Mouse (Mus musculus): ENCODE measurements around the gene Zfp536. TPM values are rescaled to one million over a fixed set of nuclear protein-coding genes. Genes with fewer than 3 reads are reported as not detected.
"Not testable (repeated sequence)": the region's sequence is repeated elsewhere in the genome, so short reads cannot be mapped to it uniquely, and the experiment has no call there.

The Zfp536 gene
- polyA plus RNA-seq, 1 experiment from 2014 or later = 31.5 TPM

DNA sequence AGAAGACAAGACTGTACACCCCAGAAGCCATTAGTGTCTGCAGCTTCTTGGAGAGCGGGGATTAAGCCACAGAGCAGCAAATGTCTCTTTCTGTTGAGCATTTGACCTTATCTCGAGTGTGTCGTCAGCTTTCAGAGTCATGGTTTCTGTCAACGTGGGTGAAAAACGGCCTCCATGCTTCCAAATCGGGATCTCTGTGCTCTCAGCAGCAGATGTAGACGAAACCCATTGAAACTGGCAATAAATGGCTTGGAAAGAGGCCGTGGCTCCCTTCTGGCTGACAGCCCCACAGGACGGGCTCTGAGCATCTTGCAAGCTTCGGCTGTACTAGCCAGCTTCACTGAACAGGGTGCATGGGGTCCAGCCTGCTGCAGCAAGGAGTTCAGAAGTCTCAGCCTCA, 159.1 kb downstream of the Zfp536 start:
- H3K4me3 ChIP-seq = no peak overlapping the region
- H3K27me3 ChIP-seq (ENCODE audit: poor library complexity, severe bottlenecking) = no peaks in the 10 kb centered on the region; the same call in 1 of the 2 replicates
- no peak overlapping the region for H3K27ac ChIP-seq
- H3K9me3 ChIP-seq = no peaks in the 10 kb centered on the region
- DNase-seq (ENCODE audit: extremely low spot score, low spot score) = no peak
- H3K36me3 ChIP-seq (replicated peaks) = no peaks in the 10 kb centered on the region; the same call in 1 of the 2 replicates
- WGBS = 87% methylated on average over 10 of the region's 10 CpGs
- peaks cover 32% of the 10 kb centered on the region for H3K4me1 ChIP-seq

DNA sequence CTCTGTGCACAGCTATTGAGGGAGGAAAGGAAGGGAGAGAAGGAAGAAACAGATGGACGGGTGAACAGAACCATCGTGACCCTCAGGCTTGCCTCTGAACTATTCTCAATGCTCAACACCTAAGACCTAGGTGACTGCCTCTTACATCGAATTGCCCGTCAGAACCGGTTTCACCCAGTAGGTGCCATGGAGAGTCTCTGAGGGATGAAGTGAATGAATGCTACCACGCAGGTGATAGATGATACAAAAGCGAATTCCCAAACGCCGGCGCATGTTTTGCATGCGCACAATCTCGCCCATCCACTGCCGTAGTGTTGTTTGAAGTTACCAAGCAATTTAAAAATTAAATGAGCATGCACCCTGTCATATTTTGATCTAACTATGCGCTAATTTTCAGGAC, 164.9 kb downstream of the Zfp536 start:
- 92% methylated on average over 14 of the region's 14 CpGs for WGBS
- peaks cover 21% of the 10 kb centered on the region for H3K4me1 ChIP-seq

GRCm38 (mm10) chr7:37607906-37608305, 165.5 kb downstream of the Zfp536 start:
- H3K4me1 ChIP-seq = peaks cover 27% of the 10 kb centered on the region
- H3K27ac ChIP-seq = no peak overlapping the region
- H3K27me3 ChIP-seq (ENCODE audit: poor library complexity, severe bottlenecking) = no peaks in the 10 kb centered on the region; the same call in 1 of the 2 replicates
- WGBS = 94% methylated on average over 6 of the region's 6 CpGs
- peaks cover 6% of the 10 kb centered on the region for H3K9me3 ChIP-seq
- H3K4me3 ChIP-seq = no peak overlapping the region
- DNase-seq (ENCODE audit: extremely low spot score, low spot score) = no peak
- H3K36me3 ChIP-seq (replicated peaks) = peaks cover 27% of the 10 kb centered on the region

More for the DNA sequence above, 164.9 kb downstream of the Zfp536 start:
- Histone ChIP-seq H3K9me3 (peaks cover 6% of the 10 kb centered on the region), H3K27ac (no peak overlapping the region), H3K36me3 (replicated peaks) (peaks cover 27% of the 10 kb centered on the region), H3K27me3 (ENCODE audit: poor library complexity, severe bottlenecking) (no peaks in the 10 kb centered on the region; the same call in 1 of the 2 replicates), H3K4me3 (no peak overlapping the region)
- DNase-seq (ENCODE audit: extremely low spot score, low spot score) = no peak

- WGBS = 89% methylated on average over 5 of the region's 5 CpGs
- H3K4me1 ChIP-seq = peaks cover 36% of the 10 kb centered on the region
- DNase-seq (ENCODE audit: extremely low spot score, low spot score) = no peak
- H3K27ac ChIP-seq = no peak overlapping the region
- H3K4me3 ChIP-seq = no peak overlapping the region
- H3K27me3 ChIP-seq (ENCODE audit: poor library complexity, severe bottlenecking) = no peaks in the 10 kb centered on the region; the same call in 1 of the 2 replicates
- H3K36me3 ChIP-seq (replicated peaks) = peaks cover 27% of the 10 kb centered on the region
- H3K9me3 ChIP-seq = peaks cover 6% of the 10 kb centered on the region
Observed at GRCm38 (mm10) chr7:37606472-37606871, 167.0 kb downstream of the Zfp536 start.

GRCm38 (mm10) chr7:37603525-37603909, 169.9 kb downstream of the Zfp536 start:
- DNase-seq (ENCODE audit: extremely low spot score, low spot score) = not testable (repeated sequence)
- peaks cover 62% of the 10 kb centered on the region for H3K4me1 ChIP-seq

DNA sequence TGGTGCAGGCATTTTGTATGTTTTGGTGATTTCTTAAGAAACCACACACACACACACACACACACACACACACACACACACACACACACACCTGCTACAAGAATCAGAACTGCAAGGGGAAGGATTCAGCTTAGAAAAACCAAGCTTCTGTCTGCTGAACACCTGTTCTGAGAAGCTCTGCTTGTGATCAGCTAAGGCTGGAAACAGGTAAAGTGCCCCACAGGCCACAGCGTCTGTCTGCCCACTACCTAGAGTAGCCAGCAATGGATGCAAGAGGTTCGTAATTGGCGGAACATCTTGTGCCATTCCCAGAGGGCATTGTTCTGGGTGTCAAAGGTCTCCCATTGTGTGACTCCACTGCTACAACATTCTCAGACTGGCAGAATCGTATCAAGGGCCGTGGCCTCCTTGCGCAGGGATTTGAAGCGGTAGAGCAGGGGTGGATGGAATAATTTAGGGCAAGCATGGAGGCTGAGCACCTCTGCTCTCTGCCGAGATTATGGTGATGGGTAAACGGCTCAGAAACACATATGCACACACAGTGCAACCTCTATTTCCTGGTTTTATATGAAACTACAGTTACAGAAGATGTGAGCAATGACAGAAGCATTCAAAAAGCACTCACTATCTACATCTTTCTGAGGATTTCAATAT, 170.4 kb downstream of the Zfp536 start:
- peaks cover 20% of the 10 kb centered on the region for H3K36me3 ChIP-seq (replicated peaks)
- H3K4me1 ChIP-seq = peaks cover 62% of the 10 kb centered on the region
- peak; percentile 36 for DNase-seq (ENCODE audit: extremely low spot score, low spot score)
- 13% methylated on average over 9 of the region's 9 CpGs for WGBS
- 0 out of 2 replicates have a peak, but pooled peaks cover 6% of the 10 kb centered on the region for H3K27me3 ChIP-seq (ENCODE audit: poor library complexity, severe bottlenecking)
- H3K4me3 ChIP-seq = no peak overlapping the region
- H3K27ac ChIP-seq = peak overlapping the region; percentile 40
- H3K9me3 ChIP-seq = peaks cover 6% of the 10 kb centered on the region

More at GRCm38 (mm10) chr7:37603525-37603909, 169.9 kb downstream of the Zfp536 start:
- H3K4me3 ChIP-seq; H3K9me3 ChIP-seq; H3K27me3 ChIP-seq (ENCODE audit: poor library complexity, severe bottlenecking): not testable (repeated sequence)
- Histone ChIP-seq H3K27ac (peak overlapping the region; percentile 40; the same call in 1 of the 2 replicates), H3K36me3 (replicated peaks) (peaks cover 25% of the 10 kb centered on the region)

- DNase-seq (ENCODE audit: extremely low spot score, low spot score) = no peak
- 51% methylated on average over 4 of the region's 4 CpGs for WGBS
- H3K4me1 ChIP-seq = peaks cover 62% of the 10 kb centered on the region
- H3K27me3 ChIP-seq (ENCODE audit: poor library complexity, severe bottlenecking) = 0 out of 2 replicates have a peak, but pooled peaks cover 6% of the 10 kb centered on the region
- no peak overlapping the region for H3K4me3 ChIP-seq
- H3K36me3 ChIP-seq (replicated peaks) = no peaks in the 10 kb centered on the region
- no peak overlapping the region for H3K27ac ChIP-seq
- H3K9me3 ChIP-seq = no peaks in the 10 kb centered on the region
Observed at GRCm38 (mm10) chr7:37600318-37600717, 173.1 kb downstream of the Zfp536 start.

DNA sequence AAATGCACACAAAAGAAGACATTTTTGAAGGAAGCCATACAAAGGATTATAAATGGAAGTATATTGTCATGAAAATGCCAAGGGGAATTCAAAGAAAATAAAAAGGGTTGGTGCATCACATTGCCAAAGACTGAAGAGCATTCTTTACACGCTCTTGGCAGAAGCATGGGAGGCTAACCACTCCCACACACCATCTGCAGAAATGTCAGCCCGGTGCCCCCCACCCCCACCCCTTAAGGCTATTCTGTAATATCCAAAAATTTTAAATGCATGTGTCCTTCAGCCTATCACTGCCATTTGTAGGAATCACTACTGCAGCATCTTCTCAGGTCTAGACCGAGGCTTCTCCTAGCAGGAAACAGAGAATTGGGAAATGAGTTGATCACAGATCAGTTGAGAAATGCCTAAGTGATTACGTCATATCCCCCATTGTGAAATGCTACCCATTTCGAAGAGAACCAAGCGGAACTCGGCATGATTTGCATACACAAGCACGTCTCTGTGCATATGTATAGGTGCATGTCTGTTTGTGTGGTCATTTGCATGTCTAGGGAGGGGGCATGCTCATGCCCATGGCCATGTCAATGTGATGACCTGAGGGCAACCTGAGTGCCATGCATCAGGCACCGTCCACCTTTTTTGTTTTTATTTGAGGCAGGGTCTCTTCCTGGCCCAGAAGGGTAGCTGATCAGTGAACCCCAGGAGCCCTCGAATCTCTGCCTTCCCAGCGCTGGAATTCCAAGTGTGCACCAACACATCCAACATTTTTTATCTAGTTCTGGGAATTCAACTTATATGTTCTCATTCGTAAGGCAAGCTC, 179.0 kb downstream of the Zfp536 start:
- H3K9me3 ChIP-seq = peaks cover 3% of the 10 kb centered on the region; the same call in 1 of the 2 replicates
- no peak for DNase-seq (ENCODE audit: extremely low spot score, low spot score)
- peaks cover 4% of the 10 kb centered on the region for H3K36me3 ChIP-seq (replicated peaks)
- peaks cover 24% of the 10 kb centered on the region for H3K4me1 ChIP-seq
- no peak overlapping the region for H3K4me3 ChIP-seq
- 86% methylated on average over 12 of the region's 12 CpGs for WGBS
- H3K27ac ChIP-seq = no peak overlapping the region
- 0 out of 2 replicates have a peak, but pooled peaks cover 6% of the 10 kb centered on the region for H3K27me3 ChIP-seq (ENCODE audit: poor library complexity, severe bottlenecking)

- peaks cover 4% of the 10 kb centered on the region for H3K36me3 ChIP-seq (replicated peaks)
- WGBS = 91% methylated on average over 6 of the region's 6 CpGs
- no peaks in the 10 kb centered on the region for H3K27me3 ChIP-seq (ENCODE audit: poor library complexity, severe bottlenecking)
- no peak for DNase-seq (ENCODE audit: extremely low spot score, low spot score)
- H3K4me1 ChIP-seq = peaks cover 24% of the 10 kb centered on the region
- no peak overlapping the region for H3K4me3 ChIP-seq
- H3K27ac ChIP-seq = no peak overlapping the region
- H3K9me3 ChIP-seq = peaks cover 3% of the 10 kb centered on the region; the same call in 1 of the 2 replicates
Observed at GRCm38 (mm10) chr7:37593566-37593965, 179.9 kb downstream of the Zfp536 start.

- Histone ChIP-seq H3K27ac (no peak overlapping the region), H3K4me3 (no peak overlapping the region), H3K36me3 (replicated peaks) (no peaks in the 10 kb centered on the region), H3K9me3 (no peaks in the 10 kb centered on the region), H3K27me3 (ENCODE audit: poor library complexity, severe bottlenecking) (no peaks in the 10 kb centered on the region), H3K4me1 (peaks cover 24% of the 10 kb centered on the region)
- WGBS = 94% methylated on average over 13 of the region's 13 CpGs
- DNase-seq (ENCODE audit: extremely low spot score, low spot score) = no peak
Observed at GRCm38 (mm10) chr7:37586694-37587093, 186.7 kb downstream of the Zfp536 start.

GRCm38 (mm10) chr7:37581262-37581661, 192.2 kb downstream of the Zfp536 start:
- Histone ChIP-seq H3K4me1 (peaks cover 16% of the 10 kb centered on the region), H3K36me3 (replicated peaks) (no peaks in the 10 kb centered on the region), H3K27me3 (ENCODE audit: poor library complexity, severe bottlenecking) (no peaks in the 10 kb centered on the region), H3K9me3 (no peaks in the 10 kb centered on the region), H3K27ac (no peak overlapping the region), H3K4me3 (no peak overlapping the region)
- WGBS = 90% methylated on average over 3 of the region's 3 CpGs
- no peak for DNase-seq (ENCODE audit: extremely low spot score, low spot score)

DNA sequence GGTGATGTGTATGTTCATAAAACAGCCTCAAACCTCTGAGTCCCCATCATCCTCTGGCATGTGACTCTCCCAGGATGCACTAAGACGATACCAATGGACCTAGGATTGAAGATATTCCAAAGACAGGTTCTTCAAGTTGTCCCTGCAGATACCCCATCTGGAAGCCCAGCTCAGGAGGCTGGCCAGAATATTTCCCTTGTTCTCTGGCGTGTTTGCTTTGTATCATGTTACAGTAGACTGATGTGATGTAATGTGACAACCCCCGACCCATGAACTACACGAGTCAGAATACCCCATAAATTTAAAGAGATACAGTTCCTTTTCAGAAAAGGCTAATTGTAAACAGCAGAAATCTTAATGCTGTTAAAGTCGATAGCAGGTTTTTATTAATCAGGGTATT, 192.9 kb downstream of the Zfp536 start:
- H3K4me3 ChIP-seq = no peak overlapping the region
- H3K9me3 ChIP-seq = no peaks in the 10 kb centered on the region
- no peak overlapping the region for H3K27ac ChIP-seq
- no peaks in the 10 kb centered on the region for H3K27me3 ChIP-seq (ENCODE audit: poor library complexity, severe bottlenecking)
- DNase-seq (ENCODE audit: extremely low spot score, low spot score) = no peak
- H3K36me3 ChIP-seq (replicated peaks) = no peaks in the 10 kb centered on the region
- peaks cover 16% of the 10 kb centered on the region for H3K4me1 ChIP-seq
- WGBS = 64% methylated on average over 5 of the region's 5 CpGs

DNA sequence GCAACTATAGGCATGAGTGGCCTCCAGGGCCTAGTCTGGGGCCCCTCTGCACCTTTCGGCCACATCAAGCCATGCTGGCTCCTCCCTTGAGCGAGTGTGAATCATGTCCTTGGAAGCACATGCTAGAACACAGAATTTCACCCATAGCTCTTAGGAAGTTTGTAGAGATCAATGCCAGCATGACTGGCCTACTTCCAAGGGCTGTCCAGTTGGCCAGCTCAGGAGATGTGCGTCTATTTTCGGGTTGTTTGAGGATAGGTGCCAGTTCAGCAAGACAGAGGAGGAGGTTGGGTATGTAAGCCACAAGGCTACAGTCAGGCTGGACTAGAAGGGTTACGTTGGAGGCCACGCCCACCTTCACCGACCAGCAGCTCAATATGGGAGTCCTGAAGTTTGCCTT, 201.4 kb downstream of the Zfp536 start:
- 94% methylated on average over 7 of the region's 7 CpGs for WGBS
- H3K27ac ChIP-seq = no peak overlapping the region
- H3K4me3 ChIP-seq = no peak overlapping the region

More for the DNA sequence above, 201.4 kb downstream of the Zfp536 start:
- Histone ChIP-seq H3K9me3 (peaks cover 10% of the 10 kb centered on the region; the same call in 1 of the 2 replicates), H3K36me3 (replicated peaks) (peaks cover 37% of the 10 kb centered on the region), H3K4me1 (peaks cover 28% of the 10 kb centered on the region), H3K27me3 (ENCODE audit: poor library complexity, severe bottlenecking) (peaks cover 25% of the 10 kb centered on the region; the same call in 1 of the 2 replicates)
- DNase-seq (ENCODE audit: extremely low spot score, low spot score) = no peak

Measured in forebrain, embryonic 10.5 days (tissue).